Mouse (Mus musculus): Measurements from ENCODE around the gene Col6a5. TPM values are rescaled to one million over a fixed set of nuclear protein-coding genes. Genes with fewer than 3 reads are reported as not detected.

The Col6a5 gene
- polyA plus RNA-seq (2015; fragmentation: Nextera tagmentation; extraction: Ambion mirVana) = 1.3 and 1.8 TPM in 2 replicates

DNA sequence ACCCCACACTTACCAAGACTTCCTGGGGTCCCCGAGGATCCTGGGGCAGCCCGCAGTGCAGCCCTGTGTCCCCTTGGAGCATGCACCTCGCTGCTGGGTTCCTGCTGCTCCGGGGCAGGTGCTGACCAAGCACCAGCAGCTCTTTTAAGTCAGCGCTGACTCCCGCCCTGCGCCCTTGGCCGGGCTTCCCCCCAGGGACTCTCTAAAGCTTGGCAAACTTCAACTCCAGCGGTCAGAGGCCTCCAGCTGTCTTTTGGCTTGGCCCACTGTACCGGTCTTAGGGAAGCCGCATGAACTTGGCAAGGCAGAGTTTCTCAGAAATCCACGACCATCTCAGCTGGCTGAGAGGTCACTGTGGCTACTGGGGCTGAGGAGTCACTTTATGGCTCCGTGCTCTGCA is at the start of gene Col6a5:
Gene Col6a5, minus strand, starts transcription at position 111 of the 400 bp plus-strand sequence.

DNA sequence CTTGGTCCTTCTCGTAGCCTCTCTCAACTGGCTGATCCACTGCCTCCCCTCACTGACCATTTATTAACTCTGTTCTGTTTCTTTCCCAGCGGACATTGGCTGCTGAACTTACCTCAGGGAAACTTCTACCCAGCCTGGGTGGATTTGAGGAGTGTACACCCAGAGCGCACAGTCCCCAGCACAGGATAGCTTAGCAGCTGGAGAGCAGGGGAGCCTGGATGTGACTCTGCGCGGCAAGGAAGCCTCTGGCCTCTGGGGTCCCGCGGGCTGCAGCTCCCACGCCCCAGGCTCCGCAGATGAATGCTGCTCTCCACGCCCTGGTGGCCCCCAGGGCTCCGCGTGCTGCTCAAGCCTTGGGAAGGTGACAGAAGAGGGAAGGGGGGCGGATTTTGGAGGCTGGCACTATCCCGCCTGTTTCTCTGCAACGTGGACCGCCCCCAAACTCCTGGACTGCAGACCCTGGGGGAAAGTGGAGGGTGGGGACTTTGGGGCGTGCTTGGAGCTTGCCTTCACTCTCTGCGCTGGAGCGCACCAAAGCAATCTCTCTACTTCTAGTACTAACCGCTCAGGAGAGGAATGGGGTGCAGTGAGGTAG is 132.6 kb downstream of the Col6a5 start, which contains the start of gene Col6a6:
Gene Col6a6, minus strand, starts transcription at position 370 of the 595 bp plus-strand sequence.

Other genes starting within 250 kb of the Col6a5 start
- 2.4 and 2.7 TPM in 2 replicates for gene Col6a6, start 132.5 kb downstream of the Col6a5 start, polyA plus RNA-seq (2015; fragmentation: Nextera tagmentation; extraction: Ambion mirVana)
- gene Col6a4, start 136.1 kb upstream of the Col6a5 start, polyA plus RNA-seq (2015; fragmentation: Nextera tagmentation; extraction: Ambion mirVana) = 0.17 and 0.21 TPM in 2 replicates
- 1.4 and 2.0 TPM in 2 replicates for gene Glyctk, start 197.5 kb upstream of the Col6a5 start, polyA plus RNA-seq (2015; fragmentation: Nextera tagmentation; extraction: Ambion mirVana)
- gene Wdr82, start 210.3 kb upstream of the Col6a5 start, polyA plus RNA-seq (2015; fragmentation: Nextera tagmentation; extraction: Ambion mirVana) = 14.2 and 14.8 TPM in 2 replicates
- 43.4 and 71.4 TPM in 2 replicates for gene Ppm1m, start 239.1 kb upstream of the Col6a5 start, polyA plus RNA-seq (2015; fragmentation: Nextera tagmentation; extraction: Ambion mirVana)
- 66.2 and 92.1 TPM in 2 replicates for gene Twf2, start 242.5 kb upstream of the Col6a5 start, polyA plus RNA-seq (2015; fragmentation: Nextera tagmentation; extraction: Ambion mirVana)

Data from adrenal gland, postnatal 0 days (tissue).